Mouse (Mus musculus) heart, postnatal 14 days (tissue): ENCODE results near the gene Fads2. TPM values are rescaled to one million over a fixed set of nuclear protein-coding genes. Genes with fewer than 3 reads are reported as not detected.

Experiments used
- DNase-seq, 2 experiments: peaks; one replicate each; pipeline ENCODE4 v3.0.0; 2021 to 2022
- intact Hi-C: fragments of 180-260 bp; cut with DNase I; formaldehyde crosslinking; loops from one replicate; pipeline ENCODE4 v1.15.1; 2025
- total RNA-seq, 2 experiments: library from RNA; stranded (reverse); gene quantifications; 2 replicates each; pipeline ENCODE4 v1.2.3; 2021

Gene Fads2
- total RNA-seq, 2 experiments from 2014 or later = 7.8 to 9.8 TPM

- intact Hi-C loops = no loop called here
Measured at GRCm38 (mm10) chr19:10105034-10105493, 3.5 kb upstream of the Fads2 start.

GRCm38 (mm10) chr19:10104234-10104633 is 2.7 kb upstream of the Fads2 start:
- no peak for DNase-seq
- intact Hi-C loops = loop anchor here (5.0 kb wide), 1 partner anchor 78 kb away; the partner anchor contains the start of gene Fads1

More at GRCm38 (mm10) chr19:10105034-10105493, 3.5 kb upstream of the Fads2 start:
- no peak for DNase-seq

GRCm38 (mm10) chr19:10102054-10102700 is 631 bp upstream of the Fads2 start:
- intact Hi-C loops = loop anchor here (5.0 kb wide), 1 partner anchor 80 kb away; the partner anchor contains the start of gene Fads1
- DNase-seq = no peak

GRCm38 (mm10) chr19:10100631-10101071 is 895 bp downstream of the Fads2 start:
- DNase-seq = peak; percentile 79 to 83
- intact Hi-C loops = loop anchor here (2.0 to 5.0 kb wide), 2 partner anchors 60 to 82 kb away; partner anchors contain the start of genes Fads1 and Fads3

GRCm38 (mm10) chr19:10097826-10098225 is 3.7 kb downstream of the Fads2 start:
- intact Hi-C loops = no loop called here
- DNase-seq = no peak

- DNase-seq = no peak
- intact Hi-C loops = no loop called here
Measured at GRCm38 (mm10) chr19:10096371-10096876, 5.1 kb downstream of the Fads2 start.

- DNase-seq = no peak
- intact Hi-C loops = no loop called here
Measured at GRCm38 (mm10) chr19:10094695-10095094, 6.9 kb downstream of the Fads2 start.

- intact Hi-C loops = no loop called here
Measured at GRCm38 (mm10) chr19:10093829-10094228, 7.7 kb downstream of the Fads2 start.

GRCm38 (mm10) chr19:10086976-10087375 is 14.6 kb downstream of the Fads2 start:
- intact Hi-C loops = no loop called here
- no peak for DNase-seq

More at GRCm38 (mm10) chr19:10093829-10094228, 7.7 kb downstream of the Fads2 start:
- no peak for DNase-seq

GRCm38 (mm10) chr19:10085454-10085853 is 16.1 kb downstream of the Fads2 start:
- intact Hi-C loops = no loop called here
- DNase-seq = no peak

GRCm38 (mm10) chr19:10082105-10082504 is 19.4 kb downstream of the Fads2 start:
- intact Hi-C loops = no loop called here
- no peak for DNase-seq

- intact Hi-C loops = no loop called here
- DNase-seq = no peak
Measured at GRCm38 (mm10) chr19:10080384-10080783, 21.2 kb downstream of the Fads2 start.

GRCm38 (mm10) chr19:10078392-10078791 is 23.2 kb downstream of the Fads2 start:
- intact Hi-C loops = no loop called here
- DNase-seq = no peak

GRCm38 (mm10) chr19:10073145-10073544 is 28.4 kb downstream of the Fads2 start:
- intact Hi-C loops = no loop called here
- DNase-seq = no peak

GRCm38 (mm10) chr19:10071892-10072291 is 29.7 kb downstream of the Fads2 start:
- intact Hi-C loops = no loop called here

GRCm38 (mm10) chr19:10071166-10071565 is 30.4 kb downstream of the Fads2 start:
- intact Hi-C loops = no loop called here
- DNase-seq = no peak

More at GRCm38 (mm10) chr19:10071892-10072291, 29.7 kb downstream of the Fads2 start:
- DNase-seq = no peak

GRCm38 (mm10) chr19:10070186-10070980 is 31.2 kb downstream of the Fads2 start:
- intact Hi-C loops = no loop called here
- DNase-seq = no peak

- intact Hi-C loops = no loop called here
- no peak for DNase-seq
Measured at GRCm38 (mm10) chr19:10067701-10068100, 33.8 kb downstream of the Fads2 start.

- intact Hi-C loops = no loop called here
- DNase-seq = no peak
Measured at GRCm38 (mm10) chr19:10066502-10066901, 35.0 kb downstream of the Fads2 start.

GRCm38 (mm10) chr19:10066189-10066500 is 35.4 kb downstream of the Fads2 start:
- DNase-seq = no peak
- intact Hi-C loops = no loop called here

- DNase-seq = no peak
- intact Hi-C loops = no loop called here
Measured at GRCm38 (mm10) chr19:10065465-10066188, 35.9 kb downstream of the Fads2 start.
